Mouse (Mus musculus): ENCODE measurements at regions not wholly inside any gene's neighbourhood (a gene's known extent, or its start where the extent isn't known, plus 50 kb on each side); places are given as distances from the start of the nearest gene placed in this dataset.

- no peak for DNase-seq (ENCODE audit: low spot score)
These were observed 185.1 kb upstream of the Tmem72 start for GRCm38 (mm10) chr6:116901816-116902215.

DNA sequence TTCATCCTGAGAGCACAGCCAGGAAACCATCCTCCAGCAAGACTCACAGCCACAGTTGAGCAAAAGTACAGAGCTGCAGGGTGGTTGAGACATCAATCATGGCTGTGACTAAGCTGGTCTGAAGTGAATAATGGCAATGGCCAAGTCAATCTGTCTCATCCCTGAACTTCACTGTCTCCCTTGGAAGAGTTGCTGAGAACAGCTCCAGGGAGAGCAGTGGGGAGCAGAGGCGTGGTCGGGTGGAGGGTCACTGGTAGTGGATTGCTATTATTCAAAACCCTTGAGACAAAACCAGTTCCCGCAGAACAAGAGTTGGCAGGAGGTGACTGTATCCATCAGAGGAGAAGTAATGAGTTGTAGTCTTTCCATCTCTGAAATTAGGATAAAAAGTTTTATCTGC is 185.7 kb upstream of the Tmem72 start:
- DNase-seq (ENCODE audit: low spot score): no peak

DNA sequence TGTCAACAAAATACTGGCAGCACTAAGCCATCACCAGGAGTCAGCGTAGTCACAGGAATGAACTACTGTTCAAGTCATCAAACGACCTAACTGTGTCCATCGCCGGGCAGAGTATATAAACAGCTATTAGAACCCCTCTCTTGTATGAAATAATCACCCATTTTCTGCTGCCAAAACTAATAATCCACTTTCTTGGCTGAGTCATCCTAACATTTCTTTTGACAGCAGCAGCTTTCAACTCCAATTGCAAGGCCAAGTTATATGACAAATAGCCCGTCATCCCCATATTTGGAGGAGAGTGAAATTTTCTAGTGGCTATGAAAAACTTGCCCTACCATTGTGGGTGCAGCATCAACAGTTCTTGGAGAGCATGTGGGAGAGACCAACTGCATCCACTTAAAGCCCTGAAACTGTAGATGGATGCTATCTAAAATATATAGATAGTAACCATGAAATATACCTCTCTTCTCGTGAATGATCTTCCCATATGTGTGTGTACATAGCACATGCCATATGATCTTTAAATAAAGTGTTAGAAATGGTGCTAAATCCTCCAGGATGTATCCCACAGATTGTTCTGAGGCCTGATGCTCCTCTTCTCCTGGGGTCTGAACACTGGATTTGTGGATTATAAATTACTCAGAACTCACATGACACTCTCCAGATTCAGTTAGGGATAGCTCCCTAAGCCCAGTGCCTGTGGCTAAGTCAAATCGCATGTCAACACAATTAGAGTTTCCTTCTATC is 189.9 kb upstream of the Tmem72 start:
- no peak for DNase-seq (ENCODE audit: low spot score)

DNA sequence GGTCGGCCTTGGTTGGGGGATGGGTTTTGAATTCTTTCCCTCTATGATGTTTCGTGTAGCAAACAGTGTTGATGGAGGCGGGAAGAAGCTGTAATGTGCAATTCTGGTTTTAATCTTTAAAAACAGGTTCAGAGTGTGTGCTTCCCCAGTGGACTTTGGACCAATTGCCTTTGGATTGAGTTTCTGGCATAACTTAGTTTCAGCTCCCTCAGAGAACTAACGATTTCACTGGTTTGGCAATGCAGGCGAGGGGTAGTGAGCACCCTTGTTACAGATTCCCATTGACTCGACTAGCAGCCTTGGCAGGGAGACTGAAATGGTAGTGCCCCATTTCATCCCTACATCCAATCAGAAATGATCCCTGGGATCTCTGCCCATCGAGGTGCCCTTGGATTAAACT is 193.9 kb upstream of the Tmem72 start:
- DNase-seq (ENCODE audit: low spot score): no peak

- DNase-seq (ENCODE audit: low spot score): no peak
These were observed 195.4 kb upstream of the Tmem72 start for GRCm38 (mm10) chr6:116912161-116912560.

- DNase-seq (ENCODE audit: low spot score): no peak
These were observed 197.4 kb upstream of the Tmem72 start for GRCm38 (mm10) chr6:116914073-116914472.

- DNase-seq (ENCODE audit: low spot score): no peak
These were observed 218.3 kb upstream of the Tmem72 start for GRCm38 (mm10) chr6:116935024-116935423.

GRCm38 (mm10) chr6:116941576-116941975 is 224.9 kb upstream of the Tmem72 start:
- DNase-seq (ENCODE audit: low spot score): no peak

DNA sequence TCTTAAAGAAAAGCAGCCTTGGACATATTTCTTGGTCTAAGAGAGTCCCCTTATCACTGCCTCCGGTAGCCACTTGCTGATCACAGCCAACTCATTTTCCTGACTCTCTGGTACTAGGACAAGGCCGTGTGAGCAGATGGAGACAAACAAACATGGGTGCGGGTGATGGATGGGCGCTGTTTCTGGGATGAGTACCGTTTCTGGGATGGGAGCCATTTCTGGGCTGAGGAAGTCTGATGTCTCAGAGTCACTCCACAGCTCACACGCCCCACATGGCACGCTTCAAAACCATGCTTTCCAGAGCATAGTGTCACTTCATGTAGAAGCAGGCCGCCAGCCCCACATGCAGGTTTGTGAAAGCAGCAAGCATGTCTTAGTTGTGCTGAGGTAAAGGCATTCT is 225.6 kb upstream of the Cxcl12 start:
- no peak for DNase-seq (ENCODE audit: low spot score)

- no peak for DNase-seq (ENCODE audit: low spot score)
These were observed 222.1 kb upstream of the Cxcl12 start for GRCm38 (mm10) chr6:116946083-116946732.

DNA sequence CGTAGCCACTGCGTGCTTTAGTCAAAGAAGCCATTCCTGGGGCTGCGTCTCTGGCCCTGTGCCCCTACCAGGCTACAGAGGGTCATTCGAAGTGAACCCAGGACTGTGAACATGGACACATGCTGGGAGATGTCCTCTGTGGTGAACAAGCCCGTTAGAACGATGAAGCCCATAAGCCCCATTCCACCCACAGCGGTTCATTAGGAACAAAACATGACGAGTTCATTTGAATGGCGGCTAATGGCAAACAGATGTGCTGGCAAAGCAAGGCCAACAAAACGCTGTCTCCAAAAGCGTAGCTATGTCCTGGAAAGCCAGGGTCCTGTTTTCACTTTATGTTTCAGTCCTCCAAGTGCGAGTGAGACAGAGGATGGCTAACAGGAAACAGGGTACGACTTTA is 208.7 kb upstream of the Cxcl12 start:
- DNase-seq (ENCODE audit: low spot score): no peak

GRCm38 (mm10) chr6:116960641-116961040 is 207.7 kb upstream of the Cxcl12 start:
- DNase-seq (ENCODE audit: low spot score): no peak

DNA sequence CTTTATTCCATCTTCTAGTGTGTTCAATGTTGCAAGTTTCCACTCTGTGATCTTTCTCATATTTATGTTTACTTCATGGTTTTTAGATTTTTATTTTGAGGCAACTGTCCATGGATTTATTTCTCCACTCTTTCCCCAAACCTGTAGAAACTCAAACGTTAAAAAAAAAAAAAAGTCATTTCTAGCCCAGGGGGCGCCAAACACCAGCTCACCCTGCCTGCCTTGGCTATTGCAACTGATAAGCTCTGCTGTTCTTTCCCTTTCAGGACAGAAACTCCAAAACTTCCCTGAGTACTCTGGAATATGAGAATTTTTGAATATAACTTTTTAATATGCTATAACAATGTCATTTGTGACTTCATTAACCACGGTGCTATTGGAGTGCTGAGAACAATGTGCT is 201.9 kb upstream of the Cxcl12 start:
- DNase-seq (ENCODE audit: low spot score): no peak

GRCm38 (mm10) chr6:116969381-116969910 is 198.9 kb upstream of the Cxcl12 start:
- DNase-seq (ENCODE audit: low spot score): no peak

- DNase-seq (ENCODE audit: low spot score): no peak
These were observed 193.5 kb upstream of the Cxcl12 start for GRCm38 (mm10) chr6:116974841-116975240.

DNA sequence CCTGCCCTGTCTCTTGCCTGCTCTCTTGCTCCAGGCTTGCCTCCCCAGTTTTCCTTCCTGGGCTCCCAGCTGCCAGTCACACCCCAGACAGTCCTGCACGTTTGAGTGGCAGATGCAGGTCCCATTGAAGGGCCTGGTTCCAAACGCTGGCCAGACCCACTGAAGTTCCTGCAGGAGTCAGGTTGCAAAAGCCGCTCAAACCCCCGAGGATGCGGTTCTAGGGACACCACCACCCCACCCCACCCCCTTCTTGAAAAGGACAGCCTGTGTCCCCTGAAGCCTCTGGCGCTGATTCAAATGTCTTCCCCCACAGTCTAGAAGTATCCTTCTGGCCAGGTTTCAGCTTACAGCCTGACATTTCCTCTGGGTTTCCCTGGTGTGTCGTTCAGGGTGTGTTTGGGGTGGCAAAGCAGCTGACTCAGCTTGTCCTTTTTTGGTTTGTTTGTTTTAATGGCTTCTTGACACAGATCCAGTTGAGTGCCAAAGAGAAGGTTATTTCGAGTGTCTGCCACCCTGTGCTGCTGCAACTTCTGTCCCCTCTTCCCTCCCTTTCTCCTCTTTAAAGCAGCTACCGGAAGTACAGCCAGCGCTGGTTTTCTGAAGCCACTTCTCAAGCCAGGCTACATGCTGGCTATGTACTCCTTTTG is 187.9 kb upstream of the Cxcl12 start:
- no peak for DNase-seq (ENCODE audit: low spot score)

GRCm38 (mm10) chr6:116985147-116985737 is 183.1 kb upstream of the Cxcl12 start:
- DNase-seq (ENCODE audit: low spot score): no peak

- DNase-seq (ENCODE audit: low spot score): no peak
These were observed 181.9 kb upstream of the Cxcl12 start for GRCm38 (mm10) chr6:116986266-116987000.

- DNase-seq (ENCODE audit: low spot score): no peak
These were observed 181.1 kb upstream of the Cxcl12 start for GRCm38 (mm10) chr6:116987243-116987642.

DNA sequence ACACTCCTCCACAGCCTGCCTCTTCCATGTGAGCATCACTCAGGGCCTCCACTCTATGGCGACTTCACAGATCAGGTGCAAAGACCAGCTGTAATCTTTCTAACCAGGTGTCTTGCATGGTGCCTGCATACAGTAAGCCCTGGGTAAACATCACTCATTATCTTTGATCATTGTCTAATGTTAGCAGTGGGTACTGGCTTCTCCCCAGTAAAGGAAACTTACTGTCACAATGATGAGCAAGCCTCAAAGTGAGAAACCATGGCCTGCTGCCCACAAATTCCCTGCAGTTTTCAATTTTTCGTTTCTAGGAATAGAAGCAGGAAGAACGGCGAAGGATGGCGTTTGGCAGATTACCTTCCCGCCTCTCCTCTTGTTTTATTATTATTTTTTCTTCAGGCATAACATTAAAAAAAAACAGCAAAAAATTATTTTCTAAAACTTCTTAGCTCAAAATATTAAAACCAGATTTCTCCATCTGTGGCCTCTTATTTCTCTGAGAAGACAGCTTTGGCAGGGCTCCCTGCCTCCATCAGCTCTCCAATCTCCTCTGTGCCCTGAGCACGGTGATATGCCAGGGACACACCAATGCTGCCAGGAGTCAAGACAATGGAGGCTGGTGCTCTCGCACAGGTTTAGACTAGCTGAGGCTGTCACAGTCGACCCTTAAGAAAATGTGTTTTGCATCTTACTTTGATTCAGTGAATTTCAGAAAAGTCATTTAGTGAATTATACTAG is 169.2 kb upstream of the Cxcl12 start:
- no peak for DNase-seq (ENCODE audit: low spot score)

GRCm38 (mm10) chr6:116999940-117000339 is 168.4 kb upstream of the Cxcl12 start:
- DNase-seq (ENCODE audit: low spot score): no peak
